Mouse (Mus musculus) midbrain, embryonic 12.5 days (tissue): Measurements from ENCODE around the gene Gfy. TPM values are rescaled to one million over a fixed set of nuclear protein-coding genes. Genes with fewer than 3 reads are reported as not detected.

Experiments used
- ATAC-seq: fragments of 200-750 bp; cut with Nextera tagmentation; 2 replicates; pipeline ENCODE4 v1.8.0; 2017; ENCODE audit warnings: low read depth, moderate TSS enrichment, moderate library complexity; ENCODE audit not compliant: low FRiP score
- H3K27ac ChIP-seq: fragments of 300-500 bp; sonication (generic); replicated peaks from 2 replicates; pipeline ENCODE4 v1.5.1; 2016; ENCODE audit warnings: mild to moderate bottlenecking
- H3K27me3 ChIP-seq: fragments of 300-500 bp; sonication (generic); 2 replicates; pipeline ENCODE4 v1.6.1; 2016; ENCODE audit warnings: mild to moderate bottlenecking
- H3K36me3 ChIP-seq: fragments of 300-500 bp; sonication (generic); 2 replicates; pipeline ENCODE4 v1.6.1; 2016
- H3K4me1 ChIP-seq: fragments of 300-500 bp; sonication (generic); 2 replicates; pipeline ENCODE4 v1.6.1; 2016
- H3K4me2 ChIP-seq: fragments of 300-500 bp; sonication (generic); replicated peaks from 2 replicates; pipeline ENCODE4 v1.6.1; 2016; ENCODE audit warnings: mild to moderate bottlenecking, moderate library complexity
- H3K4me3 ChIP-seq: fragments of 300-500 bp; sonication (generic); 2 replicates; pipeline ENCODE4 v1.5.1; 2016; ENCODE audit warnings: mild to moderate bottlenecking
- H3K9ac ChIP-seq: fragments of 300-500 bp; sonication (generic); replicated peaks from 2 replicates; pipeline ENCODE4 v1.6.1; 2016; ENCODE audit warnings: mild to moderate bottlenecking, moderate library complexity
- H3K9me3 ChIP-seq: fragments of 300-500 bp; sonication (generic); 2 replicates; pipeline ENCODE4 v1.6.1; 2016; ENCODE audit warnings: mild to moderate bottlenecking
- WGBS: fragments of 180-500 bp; shearing (Covaris S2); methylation state at CpG from one replicate; pipeline ENCODE4 v1.1.7; 2016; 5-methylcytosine and 5-hydroxymethylcytosine counted together
- polyA plus RNA-seq: library from polyadenylated mRNA; unstranded; fragments of >200 nt; fragmentation: Nextera tagmentation; extraction: Ambion mirVana; gene quantifications from 2 replicates; pipeline ENCODE4 v1.2.1, GENCODE M21; 2016

Gfy gene
- polyA plus RNA-seq, 1 experiment from 2014 or later, result not detected

- Histone ChIP-seq H3K27me3 (peaks cover 8% of the 10 kb centered on the region), H3K4me3 (no peak overlapping the region), H3K4me1 (no peaks in the 10 kb centered on the region), H3K4me2 (no peak overlapping the region), H3K27ac (no peak overlapping the region), H3K9ac (no peak overlapping the region), H3K9me3 (no peaks in the 10 kb centered on the region), H3K36me3 (peaks cover 48% of the 10 kb centered on the region)
- WGBS, result 86% methylated on average over 5 of the region's 5 CpGs
- no peak for ATAC-seq
These were observed 37.5 kb downstream of the Gfy start for GRCm38 (mm10) chr7:45141914-45142313.

GRCm38 (mm10) chr7:45141319-45141718 lies 38.0 kb downstream of the Gfy start:
- H3K27ac ChIP-seq, result no peak overlapping the region
- 85% methylated on average over 3 of the region's 3 CpGs for WGBS
- H3K4me1 ChIP-seq, result 0 out of 2 replicates have a peak, but pooled peaks cover 2% of the 10 kb centered on the region
- peaks cover 48% of the 10 kb centered on the region for H3K36me3 ChIP-seq
- H3K4me2 ChIP-seq, result no peak overlapping the region
- H3K27me3 ChIP-seq, result peaks cover 9% of the 10 kb centered on the region
- no peaks in the 10 kb centered on the region for H3K9me3 ChIP-seq
- no peak for ATAC-seq
- no peak overlapping the region; the same call in 1 of the 2 replicates for H3K9ac ChIP-seq
- H3K4me3 ChIP-seq, result no peak overlapping the region

GRCm38 (mm10) chr7:45139904-45140723 lies 39.3 kb downstream of the Gfy start:
- no peaks in the 10 kb centered on the region for H3K9me3 ChIP-seq
- peaks cover 10% of the 10 kb centered on the region; the same call in 1 of the 2 replicates for H3K4me1 ChIP-seq

GRCm38 (mm10) chr7:45138403-45138802 lies 41.0 kb downstream of the Gfy start:
- no peaks in the 10 kb centered on the region for H3K9me3 ChIP-seq
- WGBS, result 85% methylated on average over 1 of the region's 1 CpGs
- no peak overlapping the region for H3K27ac ChIP-seq
- H3K4me2 ChIP-seq, result no peak overlapping the region
- H3K27me3 ChIP-seq, result peaks cover 34% of the 10 kb centered on the region
- H3K4me1 ChIP-seq, result peaks cover 10% of the 10 kb centered on the region; the same call in 1 of the 2 replicates
- ATAC-seq, result no peak
- peaks cover 22% of the 10 kb centered on the region for H3K36me3 ChIP-seq
- no peak overlapping the region for H3K9ac ChIP-seq
- H3K4me3 ChIP-seq, result no peak overlapping the region

More at GRCm38 (mm10) chr7:45139904-45140723, 39.3 kb downstream of the Gfy start:
- Histone ChIP-seq H3K9ac (no peak overlapping the region), H3K27ac (no peak overlapping the region), H3K4me3 (no peak overlapping the region), H3K4me2 (no peak overlapping the region), H3K27me3 (peaks cover 20% of the 10 kb centered on the region), H3K36me3 (peaks cover 39% of the 10 kb centered on the region)
- 86% methylated on average over 8 of the region's 8 CpGs for WGBS
- ATAC-seq, result no peak

GRCm38 (mm10) chr7:45137171-45138006 lies 42.0 kb downstream of the Gfy start:
- no peak overlapping the region for H3K4me2 ChIP-seq
- ATAC-seq, result no peak
- 0 out of 2 replicates have a peak, but pooled peaks cover 2% of the 10 kb centered on the region for H3K9me3 ChIP-seq
- H3K4me1 ChIP-seq, result peaks cover 10% of the 10 kb centered on the region; the same call in 1 of the 2 replicates
- no peak overlapping the region for H3K27ac ChIP-seq
- peaks cover 34% of the 10 kb centered on the region for H3K27me3 ChIP-seq
- H3K4me3 ChIP-seq, result no peak overlapping the region
- no peak overlapping the region for H3K9ac ChIP-seq
- H3K36me3 ChIP-seq, result peaks cover 13% of the 10 kb centered on the region
- 89% methylated on average over 12 of the region's 12 CpGs for WGBS

- Histone ChIP-seq H3K4me2 (peak within 1 kb of the TSS; percentile 76), H3K9ac (peak within 1 kb of the TSS; percentile 59), H3K36me3 (no peaks in the 10 kb centered on the region), H3K27me3 (peaks cover 34% of the 10 kb centered on the region), H3K9me3 (0 out of 2 replicates have a peak, but pooled peaks cover 2% of the 10 kb centered on the region), H3K27ac (no peak within 1 kb of the TSS), H3K4me3 (peak within 1 kb of the TSS; percentile 50), H3K4me1 (peaks cover 10% of the 10 kb centered on the region; the same call in 1 of the 2 replicates)
- 4% methylated on average over 29 of the region's 29 CpGs for WGBS
- ATAC-seq, result peak; percentile 68
These were observed 43.3 kb downstream of the Gfy start, which contains the start of the genes Gm45713 and Flt3l for GRCm38 (mm10) chr7:45135993-45136567. Gm45713 (minus strand) TSS chr7:45136231. Flt3l (minus strand) TSS chr7:45136432.

GRCm38 (mm10) chr7:45135370-45135769 lies 44.0 kb downstream of the Gfy start:
- H3K4me1 ChIP-seq, result peaks cover 10% of the 10 kb centered on the region; the same call in 1 of the 2 replicates
- H3K4me2 ChIP-seq, result peak overlapping the region; percentile 76
- peaks cover 34% of the 10 kb centered on the region for H3K27me3 ChIP-seq
- no peak overlapping the region for H3K9ac ChIP-seq
- 0 out of 2 replicates have a peak, but pooled peaks cover 2% of the 10 kb centered on the region for H3K9me3 ChIP-seq
- 82% methylated on average over 3 of the region's 3 CpGs for WGBS
- H3K36me3 ChIP-seq, result no peaks in the 10 kb centered on the region
- no peak overlapping the region for H3K27ac ChIP-seq
- 0 out of 2 replicates have a peak overlapping the region, but pooled peaks have one; percentile 50 for H3K4me3 ChIP-seq
- ATAC-seq, result no peak

GRCm38 (mm10) chr7:45134544-45135026 lies 44.8 kb downstream of the Gfy start:
- H3K9ac ChIP-seq, result no peak overlapping the region
- 7% methylated on average over 12 of the region's 12 CpGs for WGBS
- no peak overlapping the region for H3K4me2 ChIP-seq
- H3K27ac ChIP-seq, result no peak overlapping the region
- H3K4me1 ChIP-seq, result peaks cover 15% of the 10 kb centered on the region
- H3K36me3 ChIP-seq, result no peaks in the 10 kb centered on the region
- 0 out of 2 replicates have a peak, but pooled peaks cover 2% of the 10 kb centered on the region for H3K9me3 ChIP-seq
- no peak overlapping the region for H3K4me3 ChIP-seq
- ATAC-seq, result no peak
- H3K27me3 ChIP-seq, result peaks cover 34% of the 10 kb centered on the region

- peaks cover 18% of the 10 kb centered on the region for H3K4me1 ChIP-seq
- H3K27me3 ChIP-seq, result peaks cover 34% of the 10 kb centered on the region
- no peak overlapping the region for H3K27ac ChIP-seq
- 0 out of 2 replicates have a peak, but pooled peaks cover 2% of the 10 kb centered on the region for H3K9me3 ChIP-seq
- H3K36me3 ChIP-seq, result no peaks in the 10 kb centered on the region
- no peak overlapping the region for H3K4me2 ChIP-seq
- H3K9ac ChIP-seq, result no peak overlapping the region
- WGBS, result 77% methylated on average over 8 of the region's 8 CpGs
- no peak overlapping the region for H3K4me3 ChIP-seq
- no peak for ATAC-seq
These were observed 45.8 kb downstream of the Gfy start for GRCm38 (mm10) chr7:45133446-45134159.

GRCm38 (mm10) chr7:45131850-45132249 lies 47.5 kb downstream of the Gfy start:
- peaks cover 6% of the 10 kb centered on the region for H3K36me3 ChIP-seq
- H3K27ac ChIP-seq, result no peak overlapping the region
- no peak for ATAC-seq
- no peak overlapping the region for H3K9ac ChIP-seq
- peaks cover 25% of the 10 kb centered on the region for H3K27me3 ChIP-seq
- 74% methylated on average over 11 of the region's 11 CpGs for WGBS
- no peak overlapping the region for H3K4me2 ChIP-seq
- peaks cover 27% of the 10 kb centered on the region for H3K4me1 ChIP-seq
- no peak overlapping the region for H3K4me3 ChIP-seq
- 0 out of 2 replicates have a peak, but pooled peaks cover 2% of the 10 kb centered on the region for H3K9me3 ChIP-seq
